ENCODE assay signal across 9 mouse cellular contexts in genomic region chr7:127587196-127587595, GRCm38 (mm10). TPM values are rescaled to one million over a fixed set of nuclear protein-coding genes. Genes with fewer than 3 reads are reported as not detected.
DNase-seq lines count a peak whose midpoint lies in the region; ATAC-seq and TF ChIP-seq lines count a peak whose summit lies in the region.
"Had no signal": no experiment of that assay in that cellular context is flagged by ENCODE, and none has a peak within 500 bp of the region (broad histone marks: within the 10 kb centered on the region; RNA-seq: fewer than 3 reads in every experiment).

No protein-coding gene starts in this region.

- no peak for ATAC-seq in kidney, embryonic 15.5 days (replicated peaks; ENCODE audit: low FRiP score)
- ATAC-seq in embryonic facial prominence, embryonic 12.5 days (ENCODE audit: insufficient number of reproducible peaks, insufficient read depth, low FRiP score, low TSS enrichment), result no peak
- no peak for ATAC-seq in hindbrain, postnatal 0 days
- no peak for ATAC-seq in midbrain, embryonic 15.5 days (replicated peaks)

- peak overlapping the region; percentile 83 for H3K27ac ChIP-seq in kidney, embryonic 15.5 days
- H3K27ac ChIP-seq in embryonic facial prominence, embryonic 12.5 days, result 0 out of 2 replicates have a peak overlapping the region, but pooled peaks have one; percentile 81
- H3K27ac ChIP-seq in hindbrain, postnatal 0 days, result no peak overlapping the region; the same call in 1 of the 2 replicates
- no peak overlapping the region for H3K27ac ChIP-seq in midbrain, embryonic 15.5 days
- H3K27ac ChIP-seq in cerebellum, adult 2 months (ENCODE audit: insufficient read depth, low read length), result no peak overlapping the region

- peak overlapping the region; percentile 78 for H3K4me2 ChIP-seq in kidney, embryonic 15.5 days
- H3K4me2 ChIP-seq in embryonic facial prominence, embryonic 12.5 days (replicated peaks), result peak overlapping the region; percentile 91
- H3K4me2 ChIP-seq in hindbrain, postnatal 0 days (ENCODE audit: low read depth, low read length), result peak overlapping the region; percentile 89
- peak overlapping the region; percentile 95 for H3K4me2 ChIP-seq in midbrain, embryonic 15.5 days

- TF ChIP-seq POLR2A in cerebellum, adult 2 months (IDR thresholded peaks at IDR 0.05; ENCODE audit: borderline replicate concordance, insufficient read depth, low read length), result no peak

- H3K36me3 ChIP-seq in kidney, embryonic 15.5 days, result peaks cover 62% of the 10 kb centered on the region
- peaks cover 55% of the 10 kb centered on the region for H3K36me3 ChIP-seq in embryonic facial prominence, embryonic 12.5 days
- peaks cover 47% of the 10 kb centered on the region for H3K36me3 ChIP-seq in hindbrain, postnatal 0 days (ENCODE audit: insufficient read depth, low read length)
- H3K36me3 ChIP-seq in midbrain, embryonic 15.5 days (replicated peaks), result peaks cover 39% of the 10 kb centered on the region

- H3K4me1 ChIP-seq in kidney, embryonic 15.5 days, result peaks cover 19% of the 10 kb centered on the region
- H3K4me1 ChIP-seq in embryonic facial prominence, embryonic 12.5 days, result peaks cover 15% of the 10 kb centered on the region
- H3K4me1 ChIP-seq in hindbrain, postnatal 0 days (ENCODE audit: insufficient read depth, low read length), result no peaks in the 10 kb centered on the region; the same call in 1 of the 2 replicates
- H3K4me1 ChIP-seq in midbrain, embryonic 15.5 days, result peaks cover 22% of the 10 kb centered on the region
- peaks cover 7% of the 10 kb centered on the region for H3K4me1 ChIP-seq in cerebellum, adult 2 months (ENCODE audit: control insufficient read depth, insufficient read depth, low read length)

- no peaks in the 10 kb centered on the region for H3K27me3 ChIP-seq in kidney, embryonic 15.5 days
- H3K27me3 ChIP-seq in embryonic facial prominence, embryonic 12.5 days, result no peaks in the 10 kb centered on the region
- H3K27me3 ChIP-seq in hindbrain, postnatal 0 days (ENCODE audit: insufficient read depth, low read length), result no peaks in the 10 kb centered on the region
- H3K27me3 ChIP-seq in midbrain, embryonic 15.5 days (replicated peaks), result no peaks in the 10 kb centered on the region
- H3K27me3 ChIP-seq in cerebellum, adult 2 months (ENCODE audit: control insufficient read depth, insufficient read depth, low read length), result no peaks in the 10 kb centered on the region

- H3K4me3 ChIP-seq in kidney, embryonic 15.5 days (replicated peaks), result peak overlapping the region; percentile 84
- H3K4me3 ChIP-seq in embryonic facial prominence, embryonic 12.5 days, result peak overlapping the region; percentile 91
- peak overlapping the region; percentile 92; the same call in 1 of the 2 replicates for H3K4me3 ChIP-seq in hindbrain, postnatal 0 days (ENCODE audit: low read length)
- peak overlapping the region; percentile 77; the same call in 1 of the 2 replicates for H3K4me3 ChIP-seq in midbrain, embryonic 15.5 days
- H3K4me3 ChIP-seq in cerebellum, adult 2 months (replicated peaks; ENCODE audit: insufficient read depth, low read depth, low read length), result no peak overlapping the region

- TF ChIP-seq CTCF in hindbrain, postnatal 0 days (IDR thresholded peaks at IDR 0.05; ENCODE audit: low read depth), result no peak
- TF ChIP-seq CTCF in cerebellum, adult 2 months (IDR thresholded peaks at IDR 0.05; ENCODE audit: borderline replicate concordance, insufficient read depth, low read depth, low read length), result no peak

- no peak for DNase-seq in kidney, adult 9 months
- DNase-seq in hindbrain, postnatal 0 days (ENCODE audit: low spot score), result no peak
- DNase-seq in cerebellum, adult 2 months, result no peak
- no peak for DNase-seq in kidney, adult 8-10 months
- DNase-seq in kidney, postnatal 10 days, result no peak
- DNase-seq: kidney, adult 11 months had no signal

- 66% methylated on average over 5 of the region's 5 CpGs for WGBS in kidney, embryonic 15.5 days
- WGBS in embryonic facial prominence, embryonic 12.5 days, result 64% methylated on average over 5 of the region's 5 CpGs
- 66% methylated on average over 5 of the region's 5 CpGs for WGBS in hindbrain, postnatal 0 days
- 71% methylated on average over 5 of the region's 5 CpGs for WGBS in midbrain, embryonic 15.5 days
- 64% methylated on average over 5 of the region's 5 CpGs for WGBS in cerebellum, adult 2 months

- H3K9me3 ChIP-seq in kidney, embryonic 15.5 days (replicated peaks), result no peaks in the 10 kb centered on the region
- H3K9me3 ChIP-seq in embryonic facial prominence, embryonic 12.5 days, result no peaks in the 10 kb centered on the region
- H3K9me3 ChIP-seq in hindbrain, postnatal 0 days (ENCODE audit: low read length), result no peaks in the 10 kb centered on the region
- H3K9me3 ChIP-seq in midbrain, embryonic 15.5 days, result no peaks in the 10 kb centered on the region

- H3K9ac ChIP-seq in kidney, embryonic 15.5 days, result peak overlapping the region; percentile 49
- H3K9ac ChIP-seq in embryonic facial prominence, embryonic 12.5 days, result peak overlapping the region; percentile 63
- H3K9ac ChIP-seq in hindbrain, postnatal 0 days (replicated peaks; ENCODE audit: low read length), result peak overlapping the region; percentile 49; the same call in 1 of the 2 replicates
- H3K9ac ChIP-seq in midbrain, embryonic 15.5 days, result no peak overlapping the region

RNA-seq across cellular contexts. Expression of gene Ccdc189, which starts 1.2 kb away (rescaled TPM):
- 14.1 and 16.4 TPM in 2 replicates for polyA plus RNA-seq in kidney, embryonic 15.5 days (2015; fragmentation: Nextera tagmentation; extraction: Ambion mirVana)
- polyA plus RNA-seq in embryonic facial prominence, embryonic 12.5 days (2016; fragmentation: Nextera tagmentation; extraction: Ambion mirVana), result 11.0 and 11.3 TPM in 2 replicates
- total RNA-seq in hindbrain, postnatal 0 days (2014; rRNA removed), result 9.0 and 10.9 TPM in 2 replicates
- polyA plus RNA-seq in hindbrain, postnatal 0 days (2015; fragmentation: Nextera tagmentation; extraction: Ambion mirVana), result 9.2 and 11.2 TPM in 2 replicates
- 10.8 and 10.9 TPM in 2 replicates for polyA plus RNA-seq in midbrain, embryonic 15.5 days (2015; fragmentation: Nextera tagmentation; extraction: Ambion mirVana)
- polyA plus RNA-seq in cerebellum, adult 2 months (2012; rRNA removed), result 10.1 and 12.2 TPM in 2 replicates

RNA-seq across cellular contexts. Expression of gene Rnf40, which starts 1.4 kb away (rescaled TPM):
- 47.2 and 48.3 TPM in 2 replicates for polyA plus RNA-seq in kidney, embryonic 15.5 days (2015; fragmentation: Nextera tagmentation; extraction: Ambion mirVana)
- 63.0 and 66.2 TPM in 2 replicates for polyA plus RNA-seq in embryonic facial prominence, embryonic 12.5 days (2016; fragmentation: Nextera tagmentation; extraction: Ambion mirVana)
- total RNA-seq in hindbrain, postnatal 0 days (2014; rRNA removed), result 33.6 and 34.6 TPM in 2 replicates
- 35.6 and 36.2 TPM in 2 replicates for polyA plus RNA-seq in hindbrain, postnatal 0 days (2015; fragmentation: Nextera tagmentation; extraction: Ambion mirVana)
- 47.9 and 51.1 TPM in 2 replicates for polyA plus RNA-seq in midbrain, embryonic 15.5 days (2015; fragmentation: Nextera tagmentation; extraction: Ambion mirVana)
- 53.7 and 56.2 TPM in 2 replicates for polyA plus RNA-seq in cerebellum, adult 2 months (2012; rRNA removed)

RNA-seq across cellular contexts. Expression of gene Phkg2, which starts 14.1 kb away (rescaled TPM):
- polyA plus RNA-seq in kidney, embryonic 15.5 days (2015; fragmentation: Nextera tagmentation; extraction: Ambion mirVana), result 34.6 and 42.5 TPM in 2 replicates
- 39.3 and 42.9 TPM in 2 replicates for polyA plus RNA-seq in embryonic facial prominence, embryonic 12.5 days (2016; fragmentation: Nextera tagmentation; extraction: Ambion mirVana)
- 63.1 and 71.4 TPM in 2 replicates for total RNA-seq in hindbrain, postnatal 0 days (2014; rRNA removed)
- polyA plus RNA-seq in hindbrain, postnatal 0 days (2015; fragmentation: Nextera tagmentation; extraction: Ambion mirVana), result 58.2 and 65.0 TPM in 2 replicates
- 60.0 and 61.0 TPM in 2 replicates for polyA plus RNA-seq in midbrain, embryonic 15.5 days (2015; fragmentation: Nextera tagmentation; extraction: Ambion mirVana)
- 159 and 161 TPM in 2 replicates for polyA plus RNA-seq in cerebellum, adult 2 months (2012; rRNA removed)

RNA-seq across cellular contexts. Expression of gene Tmem265, which starts 26.0 kb away (rescaled TPM):
- 8.7 and 10.4 TPM in 2 replicates for polyA plus RNA-seq in kidney, embryonic 15.5 days (2015; fragmentation: Nextera tagmentation; extraction: Ambion mirVana)
- polyA plus RNA-seq in embryonic facial prominence, embryonic 12.5 days (2016; fragmentation: Nextera tagmentation; extraction: Ambion mirVana), result 4.8 and 5.7 TPM in 2 replicates
- total RNA-seq in hindbrain, postnatal 0 days (2014; rRNA removed), result 5.7 and 20.5 TPM in 2 replicates
- polyA plus RNA-seq in hindbrain, postnatal 0 days (2015; fragmentation: Nextera tagmentation; extraction: Ambion mirVana), result 7.1 and 9.2 TPM in 2 replicates
- 5.7 and 6.3 TPM in 2 replicates for polyA plus RNA-seq in midbrain, embryonic 15.5 days (2015; fragmentation: Nextera tagmentation; extraction: Ambion mirVana)
- polyA plus RNA-seq in cerebellum, adult 2 months (2012; rRNA removed), result not detected in 2 replicates

RNA-seq across cellular contexts. Expression of gene Zfp629, which starts 28.4 kb away (rescaled TPM):
- 17.2 and 18.9 TPM in 2 replicates for polyA plus RNA-seq in kidney, embryonic 15.5 days (2015; fragmentation: Nextera tagmentation; extraction: Ambion mirVana)
- 24.6 and 25.1 TPM in 2 replicates for polyA plus RNA-seq in embryonic facial prominence, embryonic 12.5 days (2016; fragmentation: Nextera tagmentation; extraction: Ambion mirVana)
- total RNA-seq in hindbrain, postnatal 0 days (2014; rRNA removed), result 36.2 and 40.0 TPM in 2 replicates
- polyA plus RNA-seq in hindbrain, postnatal 0 days (2015; fragmentation: Nextera tagmentation; extraction: Ambion mirVana), result 12.1 and 12.3 TPM in 2 replicates
- 25.5 and 26.6 TPM in 2 replicates for polyA plus RNA-seq in midbrain, embryonic 15.5 days (2015; fragmentation: Nextera tagmentation; extraction: Ambion mirVana)
- 22.4 and 22.7 TPM in 2 replicates for polyA plus RNA-seq in cerebellum, adult 2 months (2012; rRNA removed)

Comparison
In these comparisons a context has a peak if more than half of its experiments do, and no peak if none do; other contexts are left out.
1. H3K27ac ChIP-seq: peak in kidney, embryonic 15.5 days (single experiment) and embryonic facial prominence, embryonic 12.5 days (single experiment); none in hindbrain, postnatal 0 days (single experiment), midbrain, embryonic 15.5 days (single experiment) and cerebellum, adult 2 months (single experiment).
2. Peak in every context shown above with its lines, with median percentiles within 50 percentile points of each other: H3K4me2 ChIP-seq.